Mouse (Mus musculus) myocyte (in vitro differentiated cells): ENCODE measurements around the gene Gdpd3.
A peak's percentile ranks its signal among the peaks of the same experiment; 100 is the strongest.

Experiments
- MYOG ChIP-seq, 3 experiments: IDR thresholded peaks; one replicate each; pipeline ENCODE4 v1.6.1; 2011; ENCODE audit warnings: control low read depth in 2 of 3, low read depth in 2 of 3, mild to moderate bottlenecking in 2 of 3; ENCODE audit not compliant: insufficient read length in 2 of 3, control insufficient read depth in 1 of 3, insufficient read depth in 1 of 3
- POLR2A ChIP-seq: IDR thresholded peaks from one replicate; pipeline ENCODE4 v1.6.1; 2011; ENCODE audit warnings: low read depth, mild to moderate bottlenecking, control low read depth, moderate library complexity; ENCODE audit not compliant: insufficient read length
- POLR2AphosphoS2 ChIP-seq: IDR thresholded peaks from one replicate; pipeline ENCODE4 v1.6.1; 2011; ENCODE audit warnings: low read depth, control low read depth; ENCODE audit not compliant: insufficient read length
- SRF ChIP-seq: IDR thresholded peaks from one replicate; pipeline ENCODE4 v1.6.1; 2011; ENCODE audit warnings: low read depth; ENCODE audit not compliant: control insufficient read depth, insufficient read length
- TCF12 ChIP-seq: IDR thresholded peaks from one replicate; pipeline ENCODE4 v1.6.1; 2011; ENCODE audit warnings: mild to moderate bottlenecking, control low read depth; ENCODE audit not compliant: poor library complexity, insufficient read depth, severe bottlenecking

- TF ChIP-seq POLR2A, result no peak
- TF ChIP-seq POLR2AphosphoS2, result peak; percentile 31
- TF ChIP-seq MYOG (IDR thresholded peaks at IDR 0.05; ENCODE audit: control insufficient read depth in 1 of 3, insufficient read depth in 1 of 3, insufficient read length in 2 of 3, low read depth in 2 of 3), result no peak
- no peak for TF ChIP-seq TCF12
- TF ChIP-seq SRF, result no peak
Observed at GRCm38 (mm10) chr7:126784469-126784868, 18.3 kb downstream of the Gdpd3 start.
